Mouse (Mus musculus): ENCODE results near the gene Lmntd1.

- TF ChIP-seq POLR2A (IDR thresholded peaks at IDR 0.05; ENCODE audit: low read depth, low read length) (no peak), CTCF (IDR thresholded peaks at IDR 0.05; ENCODE audit: extremely low read depth, insufficient read length, insufficient replicate concordance, low read depth, low read length) (no peak)
These were observed 9.5 kb downstream of the Lmntd1 start for GRCm38 (mm10) chr6:145604648-145605047.

Data from small intestine, adult 2 months (tissue).